Mouse (Mus musculus) yolk sac, embryonic 10.5 days (tissue): ENCODE data around the gene Celsr1.
A peak's percentile ranks its signal among the peaks of the same experiment; 100 is the strongest.
"Not testable (repeated sequence)": the region's sequence is repeated elsewhere in the genome, so short reads cannot be mapped to it uniquely, and the experiment has no call there.

Source experiments
- DNase-seq: peaks from one replicate; pipeline ENCODE4 v3.0.0-alpha.2; 2017; ENCODE audit warnings: low spot score

The Celsr1 gene

GRCm38 (mm10) chr15:86064191-86064849, 30.7 kb upstream of the Celsr1 start:
- DNase-seq = no peak

- DNase-seq = no peak
Observed at GRCm38 (mm10) chr15:86061848-86062481, 28.4 kb upstream of the Celsr1 start.

GRCm38 (mm10) chr15:86061221-86061620, 27.6 kb upstream of the Celsr1 start:
- DNase-seq = no peak

- DNase-seq = no peak
Observed at GRCm38 (mm10) chr15:86060581-86060980, 27.0 kb upstream of the Celsr1 start.

GRCm38 (mm10) chr15:86059835-86060380, 26.3 kb upstream of the Celsr1 start:
- no peak for DNase-seq

- no peak for DNase-seq
Observed at GRCm38 (mm10) chr15:86058931-86059834, 25.6 kb upstream of the Celsr1 start.

GRCm38 (mm10) chr15:86058394-86058915, 24.9 kb upstream of the Celsr1 start:
- DNase-seq = peak; percentile 68

GRCm38 (mm10) chr15:86057908-86058307, 24.3 kb upstream of the Celsr1 start:
- DNase-seq = no peak

- DNase-seq = no peak
Observed at GRCm38 (mm10) chr15:86057413-86057812, 23.8 kb upstream of the Celsr1 start, which contains the start of gene Gramd4. TSS of gene Gramd4 (plus strand) at chr15:86057695.

GRCm38 (mm10) chr15:86056221-86056760, 22.7 kb upstream of the Celsr1 start:
- no peak for DNase-seq

GRCm38 (mm10) chr15:86054861-86055260, 21.3 kb upstream of the Celsr1 start:
- DNase-seq = not testable (repeated sequence)

GRCm38 (mm10) chr15:86053890-86054536, 20.4 kb upstream of the Celsr1 start:
- DNase-seq = peak; percentile 44

- DNase-seq = no peak
Observed at GRCm38 (mm10) chr15:86051878-86052478, 18.4 kb upstream of the Celsr1 start.

GRCm38 (mm10) chr15:86051152-86051551, 17.6 kb upstream of the Celsr1 start:
- DNase-seq = no peak

- DNase-seq = no peak
Observed at GRCm38 (mm10) chr15:86050170-86050743, 16.7 kb upstream of the Celsr1 start.

- DNase-seq = no peak
Observed at GRCm38 (mm10) chr15:86049510-86049909, 15.9 kb upstream of the Celsr1 start.

- DNase-seq = peak; percentile 63
Observed at GRCm38 (mm10) chr15:86042364-86042763, 8.8 kb upstream of the Celsr1 start.

GRCm38 (mm10) chr15:86041421-86041820, 7.8 kb upstream of the Celsr1 start:
- DNase-seq = no peak

GRCm38 (mm10) chr15:86038802-86039201, 5.2 kb upstream of the Celsr1 start:
- DNase-seq = peak; percentile 75

GRCm38 (mm10) chr15:86035913-86036312, 2.3 kb upstream of the Celsr1 start:
- no peak for DNase-seq
